In the genomic region with DNA sequence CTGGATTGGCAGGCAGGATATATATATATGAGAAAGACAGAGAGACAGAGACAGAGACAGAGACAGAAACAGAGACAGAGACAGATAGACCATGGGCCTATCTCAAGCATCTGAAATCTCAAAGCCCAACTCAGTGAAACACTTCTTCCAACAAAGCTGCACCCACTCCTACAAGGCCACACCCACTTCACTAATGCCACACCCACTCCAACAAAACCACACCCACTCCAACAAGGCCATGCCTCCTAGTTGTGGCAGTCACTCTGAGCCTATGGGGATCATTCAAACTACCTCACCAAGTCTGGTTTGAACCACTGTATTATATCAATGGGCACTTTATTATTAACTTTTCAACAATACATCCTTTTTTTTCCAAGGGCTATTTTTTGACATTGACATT, we compare ENCODE assay signal across 17 mouse cellular contexts.
"Had no signal": no experiment of that assay in that cellular context is flagged by ENCODE, and none has a peak within 500 bp of the region (broad histone marks: within the 10 kb centered on the region; RNA-seq: fewer than 3 reads in every experiment).

No protein-coding gene starts in this region.

- H3K27ac ChIP-seq: layer of hippocampus, adult 2 months; limb, embryonic 13.5 days; liver, embryonic 14.5 days; midbrain, embryonic 15.5 days; neural tube, embryonic 13.5 days; stomach, postnatal 0 days had no signal

- ATAC-seq: midbrain, embryonic 15.5 days had no signal

- H3K9me3 ChIP-seq: limb, embryonic 13.5 days; midbrain, embryonic 15.5 days; neural tube, embryonic 13.5 days had no signal

- H3K27me3 ChIP-seq: limb, embryonic 13.5 days; midbrain, embryonic 15.5 days; neural tube, embryonic 13.5 days had no signal

- H3K4me2 ChIP-seq: limb, embryonic 13.5 days; lung, embryonic 14.5 days; midbrain, embryonic 11.5 days; midbrain, embryonic 15.5 days; neural tube, embryonic 13.5 days had no signal

- H3K9ac ChIP-seq: limb, embryonic 13.5 days; liver, embryonic 14.5 days; lung, embryonic 14.5 days; midbrain, embryonic 15.5 days; neural tube, embryonic 13.5 days had no signal

- H3K4me1 ChIP-seq: midbrain, embryonic 15.5 days; neural tube, embryonic 13.5 days had no signal

- H3K4me3 ChIP-seq: layer of hippocampus, adult 2 months; limb, embryonic 13.5 days; midbrain, embryonic 15.5 days; neural tube, embryonic 13.5 days had no signal

- H3K36me3 ChIP-seq: limb, embryonic 13.5 days; midbrain, embryonic 15.5 days; neural tube, embryonic 13.5 days had no signal

- DNase-seq: kidney, adult 18-20 months; kidney, postnatal 10 days; kidney, postnatal 4 days; left cerebral cortex, postnatal 4 days; lung, embryonic 14.5 days; lung, postnatal 10 days; lung, postnatal 4 days; right cerebral cortex, adult 18-20 months; right cerebral cortex, postnatal 25 days; thymus, postnatal 4 days had no signal
